Mouse (Mus musculus) mouse embryonic stem cell (cell line): ENCODE results near the gene Ubap2l.

ENCODE experiments used
- in situ Hi-C, 2 experiments: fragments of 300-500 bp; cut with MboI; formaldehyde crosslinking; loops; 1 replicate in 1 of 2; 3 replicates in 1 of 2; pipeline ENCODE4 v1.14.3; 2019 to 2020; ENCODE audit warnings: low sequenced_read_pairs in 2 of 2, low pct_unique_long_range_greater_than_20kb in 1 of 2, mixed read lengths in 1 of 2; ENCODE audit not compliant: unreplicated experiment in 1 of 2

Gene Ubap2l

DNA sequence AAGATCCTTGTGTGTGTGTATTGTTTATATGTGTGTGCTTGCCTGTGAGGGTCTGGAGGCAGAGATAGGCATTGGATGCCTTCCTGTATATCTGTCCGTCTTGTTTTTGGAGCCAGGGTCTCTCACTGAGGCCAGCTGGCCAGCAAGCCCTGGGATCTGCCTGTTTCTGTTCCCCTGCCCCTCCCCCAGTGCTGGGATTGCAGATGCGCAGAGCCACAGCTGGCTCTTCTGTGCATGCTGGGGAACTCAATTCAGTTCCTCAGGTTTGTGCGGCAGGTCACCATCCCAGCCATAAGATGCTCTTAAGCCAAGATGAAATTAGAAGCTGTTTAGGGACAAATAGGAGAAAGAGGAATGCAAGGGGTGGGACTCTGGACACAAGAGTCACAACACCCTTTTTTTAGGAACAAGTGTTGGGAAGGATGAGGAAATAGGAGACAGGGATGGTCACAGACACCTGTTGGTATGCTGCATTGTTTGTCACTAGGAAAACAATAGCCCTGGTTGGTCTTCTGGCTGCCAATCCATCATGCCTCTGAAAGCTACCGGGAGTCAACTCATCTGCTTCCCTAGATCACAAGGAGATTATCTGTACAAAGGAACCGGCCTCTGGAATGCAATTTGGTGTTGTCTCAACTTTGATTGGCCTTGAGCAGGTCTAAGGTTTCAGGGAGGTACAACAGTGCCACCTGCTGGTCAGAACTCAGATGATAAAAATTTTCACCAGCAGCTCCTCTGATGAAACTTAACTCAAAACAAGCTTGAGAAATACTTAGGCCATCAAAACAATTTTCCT lies 24.7 kb upstream of the Ubap2l start:
- in situ Hi-C loops = no loop called here

DNA sequence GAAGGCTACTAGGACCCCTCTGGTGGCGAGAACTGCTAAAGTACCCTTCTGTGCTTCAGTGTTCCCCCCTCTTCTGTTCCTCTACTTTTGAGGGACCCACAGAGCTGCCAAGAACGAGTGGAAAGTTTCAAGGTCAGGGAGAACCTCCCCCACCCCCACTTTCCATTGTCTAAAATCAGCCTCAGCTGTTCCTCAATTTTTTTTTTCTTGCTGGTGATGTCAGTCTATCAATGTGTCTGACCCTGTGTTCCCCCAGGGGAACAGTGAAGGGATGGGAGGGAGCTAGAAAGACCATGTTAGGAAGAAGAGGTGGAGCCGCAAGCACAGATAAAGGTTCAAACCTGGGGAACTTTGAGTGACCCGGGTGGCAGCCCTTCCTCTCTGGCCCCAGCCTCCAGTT lies 19.9 kb upstream of the Ubap2l start, which contains the start of gene Tpm3:
Tpm3 (plus strand) TSS at position 356 of the 400 bp plus-strand sequence.
- in situ Hi-C loops = no loop called here

DNA sequence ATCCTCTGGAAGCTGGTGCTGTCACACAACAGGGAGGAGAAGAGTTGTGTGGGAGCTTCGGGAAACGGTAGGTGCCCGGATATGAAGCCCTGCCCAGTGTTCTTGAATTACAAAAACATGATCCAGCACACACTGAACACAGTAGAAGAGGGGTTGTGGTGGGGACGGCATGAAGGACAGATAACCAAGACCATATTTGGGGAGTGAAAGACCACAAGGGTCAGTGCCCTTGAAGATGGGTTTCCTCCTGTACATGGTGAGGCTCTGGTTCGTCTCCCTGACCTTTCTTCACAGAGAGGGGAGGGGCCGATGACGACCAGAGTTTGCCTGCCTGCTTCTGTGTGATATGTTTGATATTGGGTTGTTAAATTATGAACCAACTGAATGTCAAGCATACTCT lies 17.3 kb upstream of the Ubap2l start:
- in situ Hi-C loops = no loop called here

DNA sequence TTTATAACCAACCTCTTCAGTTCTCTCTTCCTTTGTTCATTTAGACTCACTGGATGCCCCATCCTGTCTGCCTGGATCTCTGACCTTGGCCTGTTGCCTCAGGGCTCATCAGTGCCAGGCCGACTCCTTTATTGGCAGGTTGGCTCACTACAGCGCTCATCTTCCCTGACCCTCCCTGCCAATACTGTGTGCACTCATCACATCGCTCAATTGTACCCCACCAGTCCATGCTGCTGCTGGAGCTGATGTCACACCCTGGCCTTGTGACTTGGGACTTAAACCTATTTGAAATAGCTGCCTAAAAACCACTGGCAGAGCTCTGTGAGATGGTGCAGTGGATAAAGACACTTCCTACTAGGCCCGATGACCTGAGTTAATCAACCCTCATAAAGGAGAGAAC lies 15.4 kb upstream of the Ubap2l start:
- in situ Hi-C loops = no loop called here

DNA sequence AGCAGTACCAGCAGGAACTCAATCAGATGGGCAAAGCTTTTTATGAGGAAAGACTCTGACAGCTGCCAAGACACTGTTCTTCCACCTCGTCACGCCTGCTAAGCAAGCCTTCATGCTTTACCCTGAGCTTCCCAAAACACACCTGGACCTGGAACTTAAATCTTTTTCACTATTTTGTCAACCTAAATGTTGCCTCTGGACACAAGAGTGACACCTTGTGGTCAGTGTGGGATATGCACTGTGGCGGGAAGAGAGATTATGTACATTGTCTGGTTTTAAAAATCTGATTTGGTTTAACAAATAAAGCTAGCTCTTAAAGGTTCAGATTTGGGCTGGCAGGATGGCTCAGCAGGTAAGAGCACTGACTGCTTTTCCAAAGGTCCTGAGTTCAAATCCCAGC lies 13.1 kb upstream of the Ubap2l start:
- in situ Hi-C loops = no loop called here

DNA sequence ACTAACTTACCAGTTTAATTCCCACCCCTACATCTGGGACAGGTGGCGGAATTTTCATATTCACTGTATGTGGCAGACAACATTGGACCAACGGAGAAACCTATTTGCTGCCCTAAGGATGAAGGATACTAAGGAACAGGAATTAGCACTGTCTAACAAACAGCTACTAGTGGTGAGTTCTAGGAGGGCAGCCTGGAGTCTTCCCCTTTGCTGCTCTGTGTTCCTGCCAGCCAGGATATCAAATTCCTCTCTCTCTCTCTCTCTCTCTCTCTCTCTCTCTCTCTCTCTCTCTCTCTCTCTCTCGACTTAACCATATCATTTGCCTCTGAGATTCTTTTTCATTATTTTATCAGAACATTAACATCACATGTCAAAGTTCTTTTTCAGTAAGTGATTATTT lies 12.0 kb upstream of the Ubap2l start:
- in situ Hi-C loops = no loop called here

DNA sequence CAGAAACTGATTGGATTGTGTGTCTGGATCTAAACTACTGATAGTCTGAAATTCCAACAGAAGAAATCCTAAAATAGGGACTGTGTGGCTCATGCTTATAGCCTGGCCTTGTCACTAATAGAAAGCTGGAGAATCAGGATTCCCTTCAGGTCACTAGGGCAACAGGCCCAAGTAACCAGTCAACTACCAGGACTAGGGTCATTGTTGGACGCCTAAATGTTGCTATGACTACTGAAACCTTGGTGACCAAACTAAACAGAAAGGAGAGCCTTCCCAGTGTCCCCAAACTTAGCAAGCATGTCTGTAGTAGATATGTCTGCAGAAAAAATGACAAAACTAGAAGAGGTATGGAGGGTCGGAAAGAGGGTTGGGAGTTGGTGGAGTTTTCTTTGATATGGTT lies 10.1 kb upstream of the Ubap2l start:
- in situ Hi-C loops = no loop called here

DNA sequence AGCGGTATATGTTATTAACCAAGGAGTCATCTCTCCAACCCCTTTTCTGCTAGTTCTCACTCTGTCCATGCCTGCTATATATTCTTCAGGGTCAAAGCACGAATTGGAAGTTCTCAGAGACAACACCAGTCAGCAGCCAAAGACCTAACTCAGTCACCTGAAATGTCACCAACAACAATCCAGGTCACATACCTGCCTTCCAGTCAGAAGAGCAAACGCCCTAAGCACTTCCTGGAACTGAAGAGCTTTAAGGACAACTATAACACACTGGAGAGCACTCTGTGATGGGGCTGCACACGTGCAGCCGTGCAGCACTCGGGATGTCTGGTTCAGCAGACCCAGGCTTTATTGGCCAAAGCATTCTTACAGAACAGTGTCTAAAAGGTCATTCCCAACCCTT lies 9.1 kb upstream of the Ubap2l start:
- in situ Hi-C loops = no loop called here

DNA sequence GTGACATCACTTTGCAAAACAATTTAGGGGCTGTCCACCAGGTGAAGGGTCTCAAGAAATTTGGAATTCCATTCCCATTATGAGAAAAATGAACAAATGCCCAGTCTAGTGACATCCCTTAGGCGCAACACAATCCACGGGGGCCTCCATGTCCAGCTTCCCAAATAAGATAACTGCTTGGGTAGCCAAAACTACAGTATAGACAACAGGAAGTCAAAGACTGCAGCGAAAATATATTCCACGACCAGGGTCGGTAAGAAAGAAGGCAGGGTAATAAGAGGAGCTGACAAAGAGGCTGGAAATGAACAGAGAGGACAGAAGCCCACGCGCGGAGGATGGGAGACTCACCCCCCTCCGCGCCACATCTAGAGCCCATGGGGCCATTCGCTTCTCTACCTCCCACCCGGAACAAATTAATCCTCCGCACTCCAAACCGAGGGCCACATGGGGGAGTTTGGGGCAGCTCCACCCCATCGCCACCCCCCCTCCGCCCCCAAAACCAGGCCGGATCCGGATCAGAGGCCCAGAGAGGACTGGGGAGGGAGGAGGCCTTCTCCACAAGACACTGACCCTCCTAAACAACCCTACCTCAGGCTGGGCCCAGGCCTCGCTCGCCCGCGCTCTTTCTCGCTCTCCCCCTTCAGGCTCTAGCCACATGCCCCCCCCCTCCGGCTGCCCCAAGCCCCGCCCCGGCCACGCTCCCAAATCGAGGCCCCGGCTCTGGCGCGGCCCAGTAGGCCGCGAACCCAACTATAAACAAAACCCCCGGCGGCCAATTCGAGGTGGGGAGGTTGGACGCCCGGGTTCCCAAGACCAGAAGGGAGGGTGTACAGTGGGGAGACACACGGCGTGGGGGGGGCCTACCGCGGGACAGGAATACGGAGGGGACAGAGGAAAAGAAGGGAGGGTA lies 732 bp downstream of the Ubap2l start, which contains the start of gene 4933434E20Rik:
4933434E20Rik (plus strand) TSS at position 196 of the 910 bp plus-strand sequence.
- in situ Hi-C loops = no loop called here

DNA sequence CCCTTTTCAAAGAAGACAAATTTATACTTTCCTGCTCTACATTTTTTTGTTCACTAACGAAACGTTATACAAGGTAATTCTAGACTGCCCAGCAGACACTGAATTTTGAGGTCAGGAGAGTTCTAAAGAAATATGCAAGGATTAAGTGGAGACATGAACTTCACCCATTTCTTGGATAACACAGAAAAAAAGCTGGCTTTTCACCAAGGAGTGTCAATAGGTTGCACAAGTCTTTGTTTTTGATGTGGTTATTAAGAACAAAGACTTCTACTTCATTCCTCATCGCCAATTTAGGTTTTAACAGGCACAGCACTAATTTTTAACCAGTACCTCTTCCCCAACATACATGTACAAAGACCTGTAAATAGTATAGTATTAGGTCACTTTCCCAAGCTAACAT lies 2.7 kb downstream of the Ubap2l start:
- in situ Hi-C loops = loop anchor here (25.0 kb wide), 3 partner anchors 438 to 1737 kb away; partner anchors contain the start of genes Ilf2 (in 2 of the 2), Snapin (in 2 of the 2) and Rit1 (in 1 of the 2)

DNA sequence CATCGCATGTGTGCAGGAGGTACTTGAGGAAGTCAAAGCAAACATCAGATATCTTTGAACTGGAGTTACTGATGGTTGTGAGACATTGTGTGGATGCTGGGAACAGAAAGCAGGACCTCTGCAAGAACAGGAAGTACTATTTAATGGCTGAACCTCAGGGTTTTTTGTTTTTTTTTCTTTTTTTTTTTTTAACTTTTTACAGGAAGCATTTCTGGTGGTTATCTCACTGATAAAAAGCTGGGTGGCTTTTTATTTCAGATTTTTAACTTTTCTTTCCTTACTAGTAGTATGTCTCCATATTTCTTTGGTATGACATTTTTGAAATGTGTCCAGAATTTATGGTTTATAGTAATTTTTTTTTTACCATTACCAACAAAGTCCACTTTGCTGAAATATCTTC lies 16.2 kb downstream of the Ubap2l start:
- in situ Hi-C loops = loop anchor here (25.0 kb wide), 3 partner anchors 451 to 1724 kb away; partner anchors contain the start of genes Ilf2 (in 2 of the 2), Snapin (in 2 of the 2) and Rit1 (in 1 of the 2)

DNA sequence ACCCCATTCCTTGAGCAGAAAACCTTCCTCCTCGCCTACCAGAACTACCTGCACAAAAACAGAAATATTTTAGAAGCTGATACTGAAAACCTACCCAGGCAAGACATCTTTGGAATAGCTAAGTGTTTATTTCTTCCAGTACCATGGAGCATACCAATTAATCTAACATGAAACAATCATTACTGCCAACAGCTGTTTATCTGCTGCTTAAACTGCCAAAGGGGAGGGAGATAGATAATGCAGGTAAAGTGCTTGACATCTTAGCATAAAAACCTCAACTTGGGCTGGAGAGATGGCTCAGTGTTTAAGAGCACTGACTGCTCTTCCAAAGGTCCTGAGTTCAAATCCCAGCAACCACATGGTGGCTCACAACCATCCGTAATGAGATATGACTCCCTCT lies 17.8 kb downstream of the Ubap2l start:
- in situ Hi-C loops = loop anchor here (25.0 kb wide), 3 partner anchors 453 to 1722 kb away; partner anchors contain the start of genes Ilf2 (in 2 of the 2), Snapin (in 2 of the 2) and Rit1 (in 1 of the 2)

DNA sequence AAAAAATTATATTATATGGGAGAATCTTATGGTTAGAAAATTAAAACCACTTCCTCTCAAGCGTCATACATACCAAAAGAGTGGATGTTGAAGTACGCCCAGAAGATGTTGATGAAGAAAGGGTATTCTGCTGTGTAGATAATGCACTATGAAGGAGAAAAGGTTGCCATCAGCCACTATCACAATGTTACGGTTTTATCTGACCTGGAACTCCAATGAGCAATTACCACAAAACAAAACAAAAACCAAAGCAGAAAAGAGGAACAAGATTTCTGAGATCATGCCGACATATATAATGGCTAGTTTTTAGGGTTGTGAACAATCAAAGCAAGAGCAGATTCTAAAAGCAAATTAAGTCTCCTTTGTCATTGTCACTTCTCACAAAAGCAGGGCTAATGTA lies 35.8 kb downstream of the Ubap2l start:
- in situ Hi-C loops = no loop called here

DNA sequence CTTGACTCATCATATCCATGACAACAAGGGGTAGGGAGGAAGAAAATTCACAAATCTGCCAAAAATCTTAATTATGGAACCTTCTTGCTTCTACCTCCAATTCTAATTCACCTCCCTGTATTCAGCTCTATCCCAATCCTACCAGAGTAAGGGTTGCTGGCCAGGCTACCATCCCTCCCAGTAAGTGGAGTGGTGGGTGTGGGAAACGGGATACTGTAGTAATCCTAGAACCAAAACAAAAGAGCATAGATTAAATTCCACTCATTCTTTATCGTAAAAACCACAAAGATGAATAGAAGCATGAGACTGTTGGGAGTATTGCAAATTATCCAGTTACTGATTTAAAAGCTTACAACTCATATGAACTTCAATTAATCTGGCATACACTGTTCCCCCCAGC lies 42.1 kb downstream of the Ubap2l start:
- in situ Hi-C loops = no loop called here

DNA sequence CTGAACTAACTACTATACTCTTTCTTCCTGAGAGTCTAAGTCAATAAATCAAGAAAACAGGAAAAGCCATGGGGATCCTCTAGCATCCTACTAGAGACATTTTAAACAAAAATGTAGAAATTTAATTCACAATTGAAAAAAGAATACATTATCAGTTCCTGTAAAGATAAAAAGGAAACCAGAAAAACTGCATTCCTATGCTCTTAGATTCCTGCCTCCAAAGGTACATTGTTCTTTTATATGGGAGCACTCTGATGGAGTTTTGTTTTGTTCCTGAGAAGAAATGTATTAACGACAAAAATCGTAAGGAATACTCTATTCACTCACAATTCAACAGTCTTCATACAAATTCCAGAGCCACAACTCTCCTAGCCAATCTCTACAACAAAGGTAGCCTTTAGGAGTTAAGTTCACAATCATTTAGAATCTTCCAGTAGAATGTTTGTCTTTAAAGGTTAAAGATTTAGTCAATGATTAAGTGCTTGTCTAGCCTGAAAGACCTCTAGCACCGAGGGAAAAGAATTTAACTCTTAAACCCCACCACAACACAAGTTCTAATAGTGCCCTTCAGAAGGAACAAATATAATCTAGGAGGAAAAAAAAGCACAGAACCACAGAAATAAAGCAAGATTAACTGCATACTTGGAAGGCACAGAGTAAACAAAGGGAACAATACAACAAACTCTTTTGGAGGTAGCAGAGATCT lies 48.2 kb downstream of the Ubap2l start:
- in situ Hi-C loops = no loop called here

DNA sequence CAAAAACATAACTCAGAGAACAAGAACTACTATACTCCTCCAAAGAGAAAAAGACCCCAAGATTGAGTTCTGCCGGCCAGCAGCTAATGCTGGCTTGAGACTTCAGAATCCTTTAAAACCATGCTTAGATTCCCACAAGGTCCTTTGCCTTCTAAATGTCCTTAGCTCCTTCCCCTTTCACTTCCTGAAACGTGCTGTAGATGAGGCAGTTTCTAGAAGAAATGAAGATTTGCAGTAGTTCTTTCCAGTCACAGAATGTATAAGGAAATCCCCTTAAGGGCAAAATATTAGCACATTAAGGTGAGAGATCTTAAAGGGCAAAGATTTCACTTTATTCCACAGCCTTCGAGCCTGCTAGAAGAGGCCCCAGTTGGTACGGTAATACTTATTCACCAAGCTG lies 52.6 kb downstream of the Ubap2l start:
- in situ Hi-C loops = no loop called here

DNA sequence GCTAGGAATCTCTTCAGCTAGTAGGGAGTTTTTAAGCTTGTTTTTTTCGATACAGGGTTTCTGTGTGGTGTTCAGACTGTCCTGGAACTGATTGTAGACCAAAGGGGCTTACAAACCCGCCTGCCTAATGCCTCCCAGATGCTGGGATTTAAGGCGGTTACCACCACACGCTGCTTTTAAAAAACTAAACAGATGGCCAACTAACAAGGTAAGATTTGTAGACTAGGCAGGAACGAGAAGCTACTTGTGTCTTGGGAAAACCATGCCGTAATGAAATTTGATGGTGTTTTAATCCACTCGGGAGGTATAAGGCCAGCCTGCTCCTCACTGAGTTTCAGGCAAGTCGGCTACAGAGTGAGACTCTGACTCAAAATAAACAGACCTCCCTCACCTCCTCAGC lies 53.3 kb downstream of the Ubap2l start:
- in situ Hi-C loops = no loop called here

DNA sequence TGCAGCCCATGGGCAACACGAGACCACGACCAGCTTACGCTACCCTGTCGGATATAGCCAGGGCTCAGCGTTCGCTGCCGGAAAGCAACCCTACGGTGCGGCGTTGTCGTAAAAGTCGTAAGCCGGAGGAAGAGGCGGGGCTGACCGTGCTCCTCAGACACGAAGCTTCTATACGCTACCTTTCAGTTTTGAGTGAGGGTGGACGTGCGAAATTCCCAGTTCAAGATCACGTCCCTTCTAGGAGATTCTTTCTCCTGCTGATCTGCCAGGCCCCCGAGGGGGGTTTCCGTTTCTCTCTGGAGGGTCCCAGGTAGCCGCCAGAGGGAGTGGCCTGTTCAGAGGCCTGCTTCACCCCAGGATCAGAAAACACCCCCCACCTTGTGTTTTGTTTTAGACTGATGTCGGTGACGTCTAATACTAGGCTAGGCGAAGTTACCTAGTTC lies 53.8 kb downstream of the Ubap2l start, which contains the start of gene Hax1:
Hax1 (minus strand) TSS at position 169 of the 443 bp plus-strand sequence.
- in situ Hi-C loops = no loop called here
